Mouse (Mus musculus) heart, embryonic 12.5 days (tissue): ENCODE measurements around the gene Mrpl54. TPM values are rescaled to one million over a fixed set of nuclear protein-coding genes. Genes with fewer than 3 reads are reported as not detected.

Source experiments
- ATAC-seq: fragments of 200-750 bp; cut with Nextera tagmentation; 2 replicates; pipeline ENCODE4 v1.8.0; 2017; ENCODE audit warnings: moderate TSS enrichment, moderate library complexity; ENCODE audit not compliant: insufficient number of reproducible peaks, low FRiP score
- H3K27ac ChIP-seq: fragments of 300-500 bp; sonication (generic); 2 replicates; pipeline ENCODE4 v1.5.1; 2016; ENCODE audit warnings: mild to moderate bottlenecking, moderate library complexity; ENCODE audit not compliant: poor library complexity, severe bottlenecking
- H3K27me3 ChIP-seq: fragments of 300-500 bp; sonication (generic); replicated peaks from 2 replicates; pipeline ENCODE4 v1.6.1; 2016; ENCODE audit warnings: mild to moderate bottlenecking, moderate library complexity
- H3K36me3 ChIP-seq: fragments of 300-500 bp; sonication (generic); 2 replicates; pipeline ENCODE4 v1.6.1; 2016; ENCODE audit warnings: mild to moderate bottlenecking, moderate library complexity
- H3K4me1 ChIP-seq: fragments of 300-500 bp; sonication (generic); replicated peaks from 2 replicates; pipeline ENCODE4 v1.6.1; 2016; ENCODE audit warnings: mild to moderate bottlenecking
- H3K4me2 ChIP-seq: fragments of 300-500 bp; sonication (generic); 2 replicates; pipeline ENCODE4 v1.6.1; 2016; ENCODE audit warnings: mild to moderate bottlenecking, moderate library complexity
- H3K4me3 ChIP-seq: fragments of 300-500 bp; sonication (generic); 2 replicates; pipeline ENCODE4 v1.5.1; 2016; ENCODE audit warnings: mild to moderate bottlenecking
- H3K9ac ChIP-seq: fragments of 300-500 bp; sonication (generic); 2 replicates; pipeline ENCODE4 v1.6.1; 2016; ENCODE audit warnings: mild to moderate bottlenecking, moderate library complexity
- H3K9me3 ChIP-seq: fragments of 300-500 bp; sonication (generic); replicated peaks from 2 replicates; pipeline ENCODE4 v1.6.1; 2016; ENCODE audit warnings: mild to moderate bottlenecking, moderate library complexity
- WGBS: fragments of 180-500 bp; shearing (Covaris S2); methylation state at CpG from one replicate; pipeline ENCODE4 v1.1.7; 2016; 5-methylcytosine and 5-hydroxymethylcytosine counted together
- polyA plus RNA-seq: library from polyadenylated mRNA; unstranded; fragments of >200 nt; fragmentation: Nextera tagmentation; extraction: Ambion mirVana; gene quantifications from 2 replicates; pipeline ENCODE4 v1.2.1, GENCODE M21; 2016

The Mrpl54 gene
- 243 and 253 TPM in 2 replicates for polyA plus RNA-seq

GRCm38 (mm10) chr10:81266211-81267105 lies at the start of gene Mrpl54, which contains the start of gene Apba3:
Gene Mrpl54 (minus strand): TSS chr10:81266934.
Gene Apba3 (plus strand): TSS chr10:81266960.
- Histone ChIP-seq H3K27me3 (no peaks in the 10 kb centered on the region), H3K36me3 (peaks cover 53% of the 10 kb centered on the region), H3K4me2 (peak within 1 kb of the TSS; percentile 87), H3K4me3 (peak within 1 kb of the TSS; percentile 85), H3K4me1 (peaks cover 19% of the 10 kb centered on the region), H3K9me3 (no peaks in the 10 kb centered on the region), H3K9ac (peak within 1 kb of the TSS; percentile 81), H3K27ac (peak within 1 kb of the TSS; percentile 70)
- ATAC-seq: peak; percentile 95
- WGBS: under 1% methylated on average over 48 of the region's 48 CpGs

- H3K36me3 ChIP-seq: peaks cover 68% of the 10 kb centered on the region
- ATAC-seq: no peak
- H3K4me1 ChIP-seq: peaks cover 39% of the 10 kb centered on the region
These were observed 48.9 kb upstream of the Mrpl54 start for GRCm38 (mm10) chr10:81315587-81315986.

GRCm38 (mm10) chr10:81314201-81314600 lies 47.5 kb upstream of the Mrpl54 start:
- no peak overlapping the region for H3K4me2 ChIP-seq
- no peak overlapping the region for H3K4me3 ChIP-seq
- WGBS: 78% methylated on average over 7 of the region's 7 CpGs
- no peaks in the 10 kb centered on the region for H3K9me3 ChIP-seq
- no peak for ATAC-seq
- peaks cover 31% of the 10 kb centered on the region for H3K4me1 ChIP-seq
- no peak overlapping the region for H3K27ac ChIP-seq
- no peak overlapping the region for H3K9ac ChIP-seq
- peaks cover 82% of the 10 kb centered on the region for H3K36me3 ChIP-seq
- no peaks in the 10 kb centered on the region for H3K27me3 ChIP-seq

More at GRCm38 (mm10) chr10:81315587-81315986, 48.9 kb upstream of the Mrpl54 start:
- Histone ChIP-seq H3K9me3 (no peaks in the 10 kb centered on the region), H3K27ac (no peak overlapping the region), H3K9ac (no peak overlapping the region), H3K4me3 (no peak overlapping the region), H3K4me2 (no peak overlapping the region), H3K27me3 (no peaks in the 10 kb centered on the region)
- WGBS: 86% methylated on average over 16 of the region's 16 CpGs

- 94% methylated on average over 13 of the region's 13 CpGs for WGBS
- no peaks in the 10 kb centered on the region for H3K27me3 ChIP-seq
- peaks cover 86% of the 10 kb centered on the region for H3K36me3 ChIP-seq
- no peak overlapping the region for H3K27ac ChIP-seq
- H3K4me2 ChIP-seq: no peak overlapping the region
- H3K9me3 ChIP-seq: no peaks in the 10 kb centered on the region
- H3K4me3 ChIP-seq: no peak overlapping the region
- ATAC-seq: no peak
- peaks cover 25% of the 10 kb centered on the region for H3K4me1 ChIP-seq
- H3K9ac ChIP-seq: no peak overlapping the region
These were observed 46.8 kb upstream of the Mrpl54 start for GRCm38 (mm10) chr10:81313581-81313980.

GRCm38 (mm10) chr10:81309571-81309970 lies 42.8 kb upstream of the Mrpl54 start:
- no peak overlapping the region for H3K27ac ChIP-seq
- H3K27me3 ChIP-seq: no peaks in the 10 kb centered on the region
- H3K4me1 ChIP-seq: peaks cover 7% of the 10 kb centered on the region
- no peak for ATAC-seq
- WGBS: 88% methylated on average over 5 of the region's 5 CpGs
- H3K9ac ChIP-seq: no peak overlapping the region
- no peak overlapping the region for H3K4me3 ChIP-seq
- H3K4me2 ChIP-seq: no peak overlapping the region
- no peaks in the 10 kb centered on the region for H3K9me3 ChIP-seq
- H3K36me3 ChIP-seq: peaks cover 94% of the 10 kb centered on the region

GRCm38 (mm10) chr10:81306837-81307682 lies 40.3 kb upstream of the Mrpl54 start:
- peaks cover 69% of the 10 kb centered on the region for H3K36me3 ChIP-seq
- H3K27me3 ChIP-seq: no peaks in the 10 kb centered on the region
- peaks cover 29% of the 10 kb centered on the region for H3K4me1 ChIP-seq
- H3K4me2 ChIP-seq: no peak overlapping the region
- no peak overlapping the region for H3K4me3 ChIP-seq
- H3K27ac ChIP-seq: no peak overlapping the region
- H3K9me3 ChIP-seq: no peaks in the 10 kb centered on the region
- H3K9ac ChIP-seq: no peak overlapping the region
- ATAC-seq: no peak
- 91% methylated on average over 21 of the region's 21 CpGs for WGBS

GRCm38 (mm10) chr10:81306173-81306668 lies 39.5 kb upstream of the Mrpl54 start:
- Histone ChIP-seq H3K4me1 (peaks cover 36% of the 10 kb centered on the region), H3K4me3 (no peak overlapping the region), H3K4me2 (no peak overlapping the region), H3K9me3 (no peaks in the 10 kb centered on the region), H3K27ac (no peak overlapping the region), H3K9ac (no peak overlapping the region), H3K36me3 (peaks cover 60% of the 10 kb centered on the region), H3K27me3 (no peaks in the 10 kb centered on the region)
- ATAC-seq: no peak
- WGBS: 92% methylated on average over 12 of the region's 12 CpGs

- no peak for ATAC-seq
- Histone ChIP-seq H3K4me2 (no peak overlapping the region), H3K9me3 (no peaks in the 10 kb centered on the region), H3K27me3 (no peaks in the 10 kb centered on the region), H3K36me3 (peaks cover 55% of the 10 kb centered on the region), H3K4me1 (peaks cover 42% of the 10 kb centered on the region), H3K9ac (no peak overlapping the region), H3K27ac (no peak overlapping the region), H3K4me3 (no peak overlapping the region)
- WGBS: 90% methylated on average over 14 of the region's 14 CpGs
These were observed 38.9 kb upstream of the Mrpl54 start for GRCm38 (mm10) chr10:81305663-81306062.

- peak overlapping the region; percentile 32; the same call in 1 of the 2 replicates for H3K4me2 ChIP-seq
- H3K4me3 ChIP-seq: no peak overlapping the region
- H3K9ac ChIP-seq: 0 out of 2 replicates have a peak overlapping the region, but pooled peaks have one; percentile 24
- no peaks in the 10 kb centered on the region for H3K9me3 ChIP-seq
- ATAC-seq: no peak
- no peak overlapping the region for H3K27ac ChIP-seq
- H3K27me3 ChIP-seq: no peaks in the 10 kb centered on the region
- 24% methylated on average over 8 of the region's 9 CpGs for WGBS
- peaks cover 45% of the 10 kb centered on the region for H3K36me3 ChIP-seq
- H3K4me1 ChIP-seq: peaks cover 51% of the 10 kb centered on the region
These were observed 38.0 kb upstream of the Mrpl54 start for GRCm38 (mm10) chr10:81304597-81305238.

- Histone ChIP-seq H3K36me3 (peaks cover 36% of the 10 kb centered on the region), H3K4me2 (no peak overlapping the region), H3K27me3 (no peaks in the 10 kb centered on the region), H3K9me3 (no peaks in the 10 kb centered on the region), H3K4me1 (peaks cover 61% of the 10 kb centered on the region), H3K9ac (0 out of 2 replicates have a peak overlapping the region, but pooled peaks have one; percentile 28), H3K4me3 (no peak overlapping the region), H3K27ac (no peak overlapping the region)
- ATAC-seq: no peak
- 66% methylated on average over 7 of the region's 7 CpGs for WGBS
These were observed 37.0 kb upstream of the Mrpl54 start for GRCm38 (mm10) chr10:81303761-81304160.
